Mouse (Mus musculus) thymus, postnatal 25 days (tissue): Measurements from ENCODE around the gene Lmx1b.

ENCODE experiments used
- DNase-seq: peaks from one replicate; pipeline ENCODE4 v3.0.0; 2022

Lmx1b gene

GRCm38 (mm10) chr2:33643721-33644713, 3.7 kb upstream of the Lmx1b start:
- no peak for DNase-seq

GRCm38 (mm10) chr2:33642650-33643458, 2.5 kb upstream of the Lmx1b start:
- peak; percentile 74 for DNase-seq

- no peak for DNase-seq
These were observed 1.7 kb upstream of the Lmx1b start for GRCm38 (mm10) chr2:33641859-33642571.

GRCm38 (mm10) chr2:33640978-33641858, 907 bp upstream of the Lmx1b start:
- DNase-seq: peak; percentile 38

- DNase-seq: peak; percentile 67
These were observed 775 bp downstream of the Lmx1b start for GRCm38 (mm10) chr2:33639301-33640170.

- no peak for DNase-seq
These were observed 2.1 kb downstream of the Lmx1b start for GRCm38 (mm10) chr2:33638141-33638733.

- no peak for DNase-seq
These were observed 3.0 kb downstream of the Lmx1b start for GRCm38 (mm10) chr2:33637288-33637687.

GRCm38 (mm10) chr2:33636628-33637188, 3.6 kb downstream of the Lmx1b start:
- no peak for DNase-seq

- no peak for DNase-seq
These were observed 4.2 kb downstream of the Lmx1b start for GRCm38 (mm10) chr2:33636117-33636521.

GRCm38 (mm10) chr2:33635323-33636116, 4.8 kb downstream of the Lmx1b start:
- no peak for DNase-seq

GRCm38 (mm10) chr2:33634481-33635090, 5.7 kb downstream of the Lmx1b start:
- no peak for DNase-seq

- DNase-seq: no peak
These were observed 6.4 kb downstream of the Lmx1b start for GRCm38 (mm10) chr2:33633955-33634354.

- DNase-seq: no peak
These were observed 7.1 kb downstream of the Lmx1b start for GRCm38 (mm10) chr2:33633237-33633636.

- no peak for DNase-seq
These were observed 7.7 kb downstream of the Lmx1b start for GRCm38 (mm10) chr2:33632551-33633059.

- no peak for DNase-seq
These were observed 8.5 kb downstream of the Lmx1b start for GRCm38 (mm10) chr2:33631708-33632343.

- DNase-seq: no peak
These were observed 9.1 kb downstream of the Lmx1b start for GRCm38 (mm10) chr2:33631022-33631707.
